Mouse (Mus musculus) limb, embryonic 13.5 days (tissue): ENCODE results near the gene Prrc2a. TPM values are rescaled to one million over a fixed set of nuclear protein-coding genes. Genes with fewer than 3 reads are reported as not detected.
A peak's percentile ranks its signal among the peaks of the same experiment; 100 is the strongest.

ENCODE experiments used
- ATAC-seq: fragments of 200-750 bp; cut with Nextera tagmentation; 2 replicates; pipeline ENCODE4 v1.8.0; 2017; ENCODE audit warnings: low read depth, moderate number of reproducible peaks, moderate TSS enrichment; ENCODE audit not compliant: low FRiP score
- H3K27ac ChIP-seq: fragments of 300-500 bp; sonication (generic); 2 replicates; pipeline ENCODE4 v1.5.1; 2015; ENCODE audit warnings: inconsistent platforms, mild to moderate bottlenecking, moderate library complexity
- H3K27me3 ChIP-seq: fragments of 300-500 bp; sonication (generic); 2 replicates; pipeline ENCODE4 v1.6.1; 2015; ENCODE audit warnings: mild to moderate bottlenecking, inconsistent platforms
- H3K36me3 ChIP-seq: fragments of 300-500 bp; sonication (generic); 2 replicates; pipeline ENCODE4 v1.6.1; 2015; ENCODE audit warnings: inconsistent platforms, mild to moderate bottlenecking, moderate library complexity
- H3K4me1 ChIP-seq: fragments of 300-500 bp; sonication (generic); 2 replicates; pipeline ENCODE4 v1.6.1; 2015; ENCODE audit warnings: inconsistent platforms
- H3K4me2 ChIP-seq: fragments of 300-500 bp; sonication (generic); replicated peaks from 2 replicates; pipeline ENCODE4 v1.6.1; 2015; ENCODE audit warnings: inconsistent platforms, mild to moderate bottlenecking, moderate library complexity
- H3K4me3 ChIP-seq: fragments of 300-500 bp; sonication (generic); 2 replicates; pipeline ENCODE4 v1.5.1; 2015; ENCODE audit warnings: moderate library complexity, mild to moderate bottlenecking, inconsistent platforms
- H3K9ac ChIP-seq: fragments of 300-500 bp; sonication (generic); 2 replicates; pipeline ENCODE4 v1.6.1; 2015; ENCODE audit warnings: mild to moderate bottlenecking, inconsistent platforms
- H3K9me3 ChIP-seq: fragments of 300-500 bp; sonication (generic); 2 replicates; pipeline ENCODE4 v1.6.1; 2016; ENCODE audit warnings: inconsistent platforms
- WGBS: fragments of 180-500 bp; shearing (Covaris S2); methylation state at CpG from one replicate; pipeline ENCODE4 v1.1.7; 2015; 5-methylcytosine and 5-hydroxymethylcytosine counted together
- polyA plus RNA-seq: library from polyadenylated mRNA; unstranded; fragments of >200 nt; fragmentation: Nextera tagmentation; extraction: Ambion mirVana; gene quantifications from 2 replicates; pipeline ENCODE4 v1.2.1, GENCODE M21; 2015

Gene Prrc2a
- polyA plus RNA-seq, 1 experiment from 2014 or later: 227 TPM

GRCm38 (mm10) chr17:35187345-35187744 is 22.6 kb upstream of the Prrc2a start:
- WGBS: 66% methylated on average over 4 of the region's 4 CpGs
- H3K27me3 ChIP-seq: no peaks in the 10 kb centered on the region
- H3K9me3 ChIP-seq: no peaks in the 10 kb centered on the region
- H3K4me1 ChIP-seq: peaks cover 10% of the 10 kb centered on the region
- H3K4me3 ChIP-seq: no peak overlapping the region
- no peak overlapping the region; the same call in 1 of the 2 replicates for H3K27ac ChIP-seq
- no peak for ATAC-seq
- no peak overlapping the region for H3K9ac ChIP-seq
- no peak overlapping the region for H3K4me2 ChIP-seq
- no peaks in the 10 kb centered on the region for H3K36me3 ChIP-seq

DNA sequence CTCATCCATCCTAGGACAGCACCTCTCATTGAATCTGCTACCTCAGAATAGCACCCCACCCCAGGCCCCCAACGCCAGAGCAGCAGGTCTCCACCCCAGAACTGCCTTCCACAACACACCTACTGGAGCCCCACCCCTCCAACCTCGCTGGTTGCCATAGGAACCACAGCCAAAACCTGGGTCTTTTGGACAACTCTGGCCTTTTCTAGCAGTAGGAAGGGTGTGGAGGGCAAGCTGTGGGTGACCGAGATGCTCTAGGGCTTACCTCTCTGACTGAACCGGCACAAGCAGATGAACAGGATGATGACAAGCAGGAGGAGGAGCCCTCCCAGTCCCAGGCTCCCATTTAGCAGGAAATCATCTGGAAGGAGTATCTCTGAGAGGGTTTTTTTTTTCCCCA is 22.0 kb upstream of the Prrc2a start:
- H3K9me3 ChIP-seq: no peaks in the 10 kb centered on the region
- 3% methylated on average over 4 of the region's 4 CpGs for WGBS

DNA sequence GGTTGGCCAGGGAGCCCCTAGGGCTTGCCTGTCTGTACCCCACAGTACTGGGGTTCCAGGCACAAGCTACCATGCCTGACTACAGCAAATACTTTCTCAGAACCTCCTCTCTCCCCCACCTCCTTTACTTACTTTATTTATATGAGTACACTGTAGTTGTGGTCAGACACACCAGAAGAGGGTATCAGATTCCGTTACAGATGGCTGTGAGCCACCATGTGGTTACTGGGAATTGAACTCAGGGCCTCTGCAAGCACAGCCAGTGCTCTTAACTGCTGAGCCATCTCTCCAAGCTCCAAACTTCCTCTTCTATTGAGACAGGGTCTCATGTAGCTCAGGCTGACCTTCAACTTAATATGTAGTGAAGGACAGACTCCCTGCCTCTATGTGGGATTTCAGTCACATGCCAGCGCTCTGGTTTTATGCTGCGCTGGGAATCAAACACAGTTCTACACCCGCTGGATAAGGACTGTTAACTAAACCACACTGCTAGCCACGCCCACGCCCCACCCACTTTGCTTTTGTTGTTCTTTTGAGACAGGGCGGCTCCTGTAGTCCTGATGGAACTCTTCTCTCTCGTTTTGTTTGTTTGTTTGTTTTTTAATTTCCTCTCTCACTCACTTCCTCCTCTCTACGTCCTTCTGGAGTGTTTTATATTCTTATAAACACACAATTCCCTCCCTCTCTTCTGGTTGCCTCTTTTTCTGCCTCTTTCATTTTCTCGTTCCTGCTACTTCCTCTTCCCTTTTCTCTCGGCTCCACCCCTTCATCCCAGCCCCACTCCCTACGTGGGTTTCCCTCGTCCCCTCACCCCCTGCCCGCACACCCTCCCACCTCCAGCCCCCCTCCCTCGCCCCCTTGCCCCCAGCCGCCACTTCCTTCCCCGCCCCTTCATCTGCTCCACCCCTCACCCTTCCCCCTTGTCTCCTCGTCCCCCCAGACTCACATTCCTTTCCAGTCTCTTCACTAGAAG is 21.2 kb upstream of the Prrc2a start:
- H3K27me3 ChIP-seq: no peaks in the 10 kb centered on the region
- peak overlapping the region; percentile 46 for H3K4me3 ChIP-seq
- peak overlapping the region; percentile 64 for H3K4me2 ChIP-seq
- 3% methylated on average over 18 of the region's 18 CpGs for whole genome bisulfite sequencing
- H3K36me3 ChIP-seq: no peaks in the 10 kb centered on the region
- H3K9ac ChIP-seq: peak overlapping the region; percentile 51
- H3K9me3 ChIP-seq: no peaks in the 10 kb centered on the region
- ATAC-seq: peak; percentile 79
- peaks cover 10% of the 10 kb centered on the region for H3K4me1 ChIP-seq
- H3K27ac ChIP-seq: peak overlapping the region; percentile 86

More for the DNA sequence above, 22.0 kb upstream of the Prrc2a start:
- Histone ChIP-seq H3K4me1 (peaks cover 10% of the 10 kb centered on the region), H3K36me3 (no peaks in the 10 kb centered on the region), H3K4me2 (peak overlapping the region; percentile 64), H3K9ac (0 out of 2 replicates have a peak overlapping the region, but pooled peaks have one; percentile 51), H3K27me3 (no peaks in the 10 kb centered on the region), H3K4me3 (peak overlapping the region; percentile 46), H3K27ac (peak overlapping the region; percentile 86)
- ATAC-seq: peak; percentile 76

- Histone ChIP-seq H3K4me3 (no peak overlapping the region), H3K9ac (0 out of 2 replicates have a peak overlapping the region, but pooled peaks have one; percentile 13), H3K9me3 (no peaks in the 10 kb centered on the region), H3K4me1 (no peaks in the 10 kb centered on the region), H3K36me3 (no peaks in the 10 kb centered on the region), H3K4me2 (no peak overlapping the region), H3K27me3 (no peaks in the 10 kb centered on the region), H3K27ac (no peak overlapping the region)
- 84% methylated on average over 5 of the region's 5 CpGs for WGBS
- no peak for ATAC-seq
Measured at GRCm38 (mm10) chr17:35180093-35180492, 15.4 kb upstream of the Prrc2a start.

DNA sequence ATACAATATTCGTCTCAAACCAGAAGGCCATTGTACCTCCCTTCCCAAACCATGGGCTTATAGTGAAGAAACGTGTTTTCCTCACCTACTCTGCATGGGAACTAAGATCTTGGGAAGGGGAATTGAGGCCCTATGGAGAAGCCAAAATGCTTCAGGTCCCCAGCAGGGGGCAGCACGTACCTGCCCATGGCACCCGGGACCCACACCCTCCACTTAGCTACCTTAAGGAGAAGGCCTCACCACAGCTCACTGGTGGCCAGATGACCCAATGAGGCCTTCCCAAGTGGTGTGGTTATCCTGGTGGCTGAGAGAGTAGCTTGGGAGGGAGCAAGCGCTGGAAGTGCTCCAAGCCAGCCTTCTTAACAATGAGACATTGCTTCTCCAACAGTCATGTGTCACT is 13.8 kb upstream of the Prrc2a start:
- peak; percentile 77 for ATAC-seq
- 16% methylated on average over 5 of the region's 5 CpGs for WGBS

DNA sequence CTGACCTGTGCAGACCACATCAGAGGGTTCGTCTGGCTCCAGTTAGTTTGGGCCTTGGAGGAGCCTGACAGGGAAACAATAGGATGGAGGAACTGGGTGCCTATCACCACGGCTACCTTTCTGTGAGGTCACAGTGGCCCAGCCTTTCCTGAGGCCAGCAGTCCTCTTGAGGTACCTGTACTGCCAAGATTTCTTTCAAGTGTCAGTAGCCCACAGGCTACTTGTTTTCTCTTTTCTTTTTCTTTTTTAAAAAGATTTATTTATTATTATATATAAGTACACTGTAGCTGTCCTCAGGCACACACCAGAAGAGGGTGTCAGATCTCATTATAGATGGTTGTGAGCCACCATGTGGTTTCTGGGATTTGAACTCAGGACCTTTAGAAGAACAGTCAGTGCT is 11.3 kb upstream of the Prrc2a start, which contains the start of gene Aif1:
Gene Aif1 (minus strand): TSS at position 101 of the 400 bp plus-strand sequence.
- Histone ChIP-seq H3K27ac (no peak within 1 kb of the TSS), H3K27me3 (no peaks in the 10 kb centered on the region), H3K4me2 (no peak within 1 kb of the TSS), H3K4me3 (no peak within 1 kb of the TSS), H3K4me1 (peaks cover 13% of the 10 kb centered on the region), H3K9ac (no peak within 1 kb of the TSS; the same call in 1 of the 2 replicates), H3K9me3 (no peaks in the 10 kb centered on the region), H3K36me3 (no peaks in the 10 kb centered on the region)
- 53% methylated on average over 2 of the region's 2 CpGs for WGBS
- no peak for ATAC-seq

More for the DNA sequence above, 13.8 kb upstream of the Prrc2a start:
- no peak overlapping the region for H3K4me3 ChIP-seq
- H3K36me3 ChIP-seq: no peaks in the 10 kb centered on the region
- no peaks in the 10 kb centered on the region for H3K27me3 ChIP-seq
- H3K4me1 ChIP-seq: peaks cover 11% of the 10 kb centered on the region
- H3K4me2 ChIP-seq: no peak overlapping the region
- no peak overlapping the region for H3K9ac ChIP-seq
- no peaks in the 10 kb centered on the region for H3K9me3 ChIP-seq
- H3K27ac ChIP-seq: no peak overlapping the region

DNA sequence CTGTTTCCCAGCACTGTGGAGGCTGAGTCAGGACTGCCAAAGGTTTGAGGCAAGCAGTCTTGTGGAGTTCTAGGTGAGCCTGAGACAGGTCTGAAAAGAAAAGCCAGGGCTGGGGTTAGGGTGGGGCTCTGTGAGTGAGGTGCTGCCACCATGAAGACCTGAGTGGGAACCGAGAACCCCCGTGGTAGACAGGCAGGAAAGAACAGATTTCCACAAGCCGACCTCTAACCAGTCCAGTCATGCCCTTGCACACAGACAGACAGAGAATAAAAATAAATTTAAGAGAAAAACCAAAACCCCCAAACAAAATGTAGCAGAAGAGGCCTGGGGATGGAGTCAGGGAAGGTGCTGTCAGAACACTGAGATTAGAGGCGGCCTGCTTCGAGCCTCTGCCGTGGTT is 10.7 kb upstream of the Prrc2a start:
- Histone ChIP-seq H3K9ac (no peak overlapping the region; the same call in 1 of the 2 replicates), H3K4me2 (no peak overlapping the region), H3K4me3 (no peak overlapping the region), H3K36me3 (no peaks in the 10 kb centered on the region), H3K9me3 (no peaks in the 10 kb centered on the region), H3K27ac (no peak overlapping the region), H3K27me3 (no peaks in the 10 kb centered on the region), H3K4me1 (peaks cover 13% of the 10 kb centered on the region)
- no peak for ATAC-seq
- WGBS: 82% methylated on average over 6 of the region's 6 CpGs

DNA sequence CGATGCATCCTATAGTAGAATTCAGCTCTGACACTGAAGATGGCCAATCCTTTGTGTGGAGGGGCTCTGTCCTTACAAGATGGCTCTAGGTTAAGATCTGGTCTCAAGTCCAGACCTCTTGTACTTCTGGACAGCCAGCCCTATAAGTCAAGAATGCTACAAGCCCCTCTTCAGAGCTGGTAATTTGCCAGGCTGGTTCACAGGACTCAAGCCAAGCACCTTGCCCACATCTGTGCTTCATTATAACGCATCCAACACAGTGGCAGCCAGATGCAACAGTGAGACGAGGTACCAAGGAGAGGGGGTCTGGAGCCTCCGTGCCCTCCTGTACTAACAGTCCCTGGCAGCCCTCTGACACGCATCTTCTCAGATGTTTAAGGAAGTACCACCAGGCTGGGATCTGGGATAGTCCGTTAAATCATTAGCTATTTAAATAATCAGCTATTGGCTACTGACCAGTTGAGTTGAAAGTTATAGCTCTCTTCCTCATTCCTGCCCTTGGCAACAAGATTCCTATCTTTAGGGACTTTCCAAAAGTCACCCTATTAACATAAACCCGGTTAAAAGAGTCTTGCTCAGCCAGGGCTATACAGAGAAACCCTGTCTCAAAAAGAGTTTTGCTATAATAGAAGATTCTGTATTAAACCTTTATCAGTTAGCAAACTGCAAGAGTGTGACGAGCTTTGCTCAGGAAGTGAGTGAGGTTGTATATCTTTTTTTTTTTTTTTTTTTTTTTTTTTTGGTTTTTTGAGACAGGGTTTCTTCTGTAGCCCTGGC is 9.7 kb upstream of the Prrc2a start:
- H3K36me3 ChIP-seq: no peaks in the 10 kb centered on the region
- H3K27me3 ChIP-seq: no peaks in the 10 kb centered on the region
- H3K9me3 ChIP-seq: no peaks in the 10 kb centered on the region
- H3K4me2 ChIP-seq: no peak overlapping the region
- ATAC-seq: no peak
- peaks cover 13% of the 10 kb centered on the region for H3K4me1 ChIP-seq
- peak overlapping the region; percentile 43; the same call in 1 of the 2 replicates for H3K9ac ChIP-seq
- H3K4me3 ChIP-seq: no peak overlapping the region
- no peak overlapping the region for H3K27ac ChIP-seq
- WGBS: 41% methylated on average over 8 of the region's 8 CpGs

DNA sequence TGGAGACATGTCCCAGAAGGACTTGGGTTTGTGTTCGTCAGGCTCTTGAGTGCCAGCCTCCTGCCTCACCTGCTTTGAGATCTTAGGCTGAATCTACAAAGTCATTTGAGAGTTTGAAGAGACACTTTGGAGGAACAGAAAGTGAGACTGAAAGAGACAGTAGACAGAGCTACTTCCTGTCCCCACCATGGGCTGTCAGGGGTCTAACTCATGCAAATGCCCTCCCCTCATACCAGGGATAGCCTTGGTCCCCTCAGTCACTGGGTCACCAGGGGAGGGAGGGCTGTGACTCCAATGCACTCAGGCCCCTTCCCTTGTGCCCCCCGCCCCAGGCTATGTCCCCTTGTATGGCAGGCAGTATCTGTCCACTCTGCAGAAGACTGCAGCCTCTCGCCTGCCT is 8.6 kb upstream of the Prrc2a start:
- 82% methylated on average over 3 of the region's 3 CpGs for WGBS
- H3K9ac ChIP-seq: no peak overlapping the region

DNA sequence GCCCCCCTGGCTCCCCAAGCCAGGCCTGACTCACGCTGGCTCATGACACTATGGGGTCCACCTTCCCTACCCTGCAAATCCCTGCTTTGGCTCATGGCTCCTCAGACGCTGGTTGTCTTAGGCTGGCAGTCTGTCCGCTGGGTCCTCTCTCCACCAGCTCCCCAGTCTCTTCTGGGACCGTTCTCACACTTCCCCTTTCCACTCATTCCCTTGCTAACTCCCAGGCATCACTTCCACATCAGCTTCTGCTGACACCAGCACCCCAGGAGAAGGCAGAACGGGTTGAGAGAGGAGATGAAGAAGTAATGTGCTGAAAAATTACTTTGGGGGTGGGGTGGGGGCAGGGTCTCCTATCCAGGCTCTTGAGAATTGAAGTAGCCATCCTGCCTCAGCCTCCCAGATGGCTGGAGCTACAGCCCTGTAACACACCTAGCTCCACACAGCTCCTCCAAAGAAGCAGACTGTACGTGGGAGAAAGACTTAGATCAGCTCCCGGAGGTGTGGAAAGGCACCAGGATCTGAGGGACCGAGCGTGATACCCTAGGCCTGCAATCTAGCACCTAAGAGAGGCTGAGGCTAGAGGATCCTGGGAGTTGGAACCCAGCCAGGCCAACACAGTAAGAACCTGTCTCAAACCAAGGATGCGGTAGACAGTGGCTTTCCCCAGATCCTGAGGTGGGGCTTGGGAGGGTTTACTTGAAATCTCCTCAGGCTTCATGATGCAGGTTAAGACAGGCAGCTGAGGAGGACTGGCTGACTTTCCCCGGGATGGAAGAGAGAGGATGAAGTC is 7.9 kb upstream of the Prrc2a start:
- no peaks in the 10 kb centered on the region for H3K36me3 ChIP-seq
- H3K9me3 ChIP-seq: no peaks in the 10 kb centered on the region
- no peak overlapping the region for H3K4me3 ChIP-seq
- H3K27ac ChIP-seq: no peak overlapping the region
- 59% methylated on average over 11 of the region's 11 CpGs for WGBS
- H3K4me1 ChIP-seq: peaks cover 13% of the 10 kb centered on the region
- H3K4me2 ChIP-seq: no peak overlapping the region
- no peak overlapping the region; the same call in 1 of the 2 replicates for H3K9ac ChIP-seq
- H3K27me3 ChIP-seq: no peaks in the 10 kb centered on the region
- no peak for ATAC-seq

More for the DNA sequence above, 8.6 kb upstream of the Prrc2a start:
- H3K9me3 ChIP-seq: no peaks in the 10 kb centered on the region
- H3K27ac ChIP-seq: no peak overlapping the region
- no peak for ATAC-seq
- no peaks in the 10 kb centered on the region for H3K36me3 ChIP-seq
- no peak overlapping the region for H3K4me2 ChIP-seq
- H3K4me1 ChIP-seq: peaks cover 13% of the 10 kb centered on the region
- H3K4me3 ChIP-seq: no peak overlapping the region
- no peaks in the 10 kb centered on the region for H3K27me3 ChIP-seq

GRCm38 (mm10) chr17:35168541-35169207 is 4.0 kb upstream of the Prrc2a start:
- H3K27me3 ChIP-seq: no peaks in the 10 kb centered on the region
- no peak overlapping the region for H3K27ac ChIP-seq
- H3K36me3 ChIP-seq: no peaks in the 10 kb centered on the region
- H3K9me3 ChIP-seq: no peaks in the 10 kb centered on the region
- 9% methylated on average over 4 of the region's 4 CpGs for WGBS
- H3K4me3 ChIP-seq: no peak overlapping the region
- ATAC-seq: no peak
- no peak overlapping the region for H3K9ac ChIP-seq
- H3K4me2 ChIP-seq: no peak overlapping the region
- peaks cover 12% of the 10 kb centered on the region for H3K4me1 ChIP-seq
